Mouse (Mus musculus) thymus, postnatal 36 days (tissue): ENCODE measurements around the gene Slc4a10.
"Not testable (repeated sequence)": the region's sequence is repeated elsewhere in the genome, so short reads cannot be mapped to it uniquely, and the experiment has no call there.

Source experiments
- DNase-seq, 2 experiments: peaks; one replicate each; pipeline ENCODE4 v3.0.0; 2022; ENCODE audit warnings: mixed read lengths in 2 of 2

Gene Slc4a10

DNA sequence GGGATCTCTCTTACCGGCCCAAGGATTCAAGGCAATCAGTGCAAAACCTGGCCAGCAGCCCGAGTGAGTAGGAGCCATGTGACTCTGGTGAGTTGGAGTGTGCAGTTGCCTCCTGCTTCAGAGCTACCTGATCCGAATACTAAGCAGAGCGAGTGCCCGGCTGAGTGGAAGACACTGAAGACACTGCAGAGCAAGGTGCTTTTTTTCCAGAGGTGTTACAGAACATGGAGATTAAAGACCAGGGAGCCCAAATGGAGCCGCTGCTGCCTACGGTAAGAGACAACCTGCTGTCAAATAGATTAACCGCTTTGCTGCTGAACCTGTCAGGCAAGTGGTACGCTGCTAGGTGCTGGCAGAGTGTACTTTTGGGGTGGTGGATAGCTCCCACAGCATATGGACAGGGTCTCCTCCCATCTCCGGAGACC, at the start of gene Slc4a10:
Gene Slc4a10 (plus strand): TSS at position 42 of the 425 bp plus-strand sequence.
- DNase-seq, result no peak

DNA sequence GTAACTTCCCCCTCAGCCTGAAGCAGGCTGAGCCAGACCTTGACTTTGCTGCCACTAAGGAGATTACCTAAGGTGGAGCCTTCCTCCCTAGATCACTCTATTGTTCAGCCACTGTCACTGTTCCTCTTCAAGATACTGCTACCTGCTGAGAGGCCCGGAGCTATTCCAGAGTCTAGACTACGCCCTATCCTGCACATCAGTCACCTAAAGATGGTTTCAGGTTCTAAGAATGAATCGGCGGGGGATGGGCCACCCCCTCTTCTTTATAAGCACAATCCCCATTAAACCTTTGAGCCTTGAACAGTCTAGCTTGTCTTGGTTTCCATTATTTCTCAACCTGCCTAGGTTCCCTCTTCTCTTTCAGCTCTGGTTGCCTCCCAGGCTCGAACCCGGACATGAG, 45.0 kb upstream of the Slc4a10 start:
- not testable (repeated sequence) for DNase-seq

DNA sequence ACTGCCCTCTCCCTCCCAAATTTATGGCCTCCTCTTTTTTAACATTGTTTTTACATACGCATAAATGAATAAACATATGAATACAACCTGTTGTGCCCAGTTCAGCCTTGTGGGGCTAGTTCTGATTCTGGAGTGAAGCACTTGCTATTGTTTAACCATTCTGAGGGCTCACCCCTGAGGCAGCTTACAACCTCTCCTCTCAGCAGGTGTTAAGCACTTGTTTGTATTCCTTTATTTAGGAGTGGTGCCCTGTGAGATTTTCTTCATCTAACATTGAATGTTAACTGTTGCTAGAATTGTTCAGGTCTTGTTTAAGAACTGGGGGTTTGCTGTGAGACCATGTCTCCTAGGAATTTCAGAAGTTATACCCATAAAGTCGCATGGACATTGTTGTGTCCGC, 28.1 kb upstream of the Slc4a10 start:
- no peak for DNase-seq

- no peak for DNase-seq
Observed at GRCm38 (mm10) chr2:62046861-62047503, 720 bp downstream of the Slc4a10 start.

GRCm38 (mm10) chr2:62047504-62048005, 1.3 kb downstream of the Slc4a10 start:
- DNase-seq, result no peak

GRCm38 (mm10) chr2:62048116-62048515, 1.9 kb downstream of the Slc4a10 start:
- DNase-seq, result no peak

GRCm38 (mm10) chr2:62076512-62076911, 30.2 kb downstream of the Slc4a10 start:
- DNase-seq, result no peak

- DNase-seq, result no peak
Observed at GRCm38 (mm10) chr2:62087566-62087965, 41.3 kb downstream of the Slc4a10 start.

- no peak for DNase-seq
Observed at GRCm38 (mm10) chr2:62088715-62089114, 42.5 kb downstream of the Slc4a10 start.

DNA sequence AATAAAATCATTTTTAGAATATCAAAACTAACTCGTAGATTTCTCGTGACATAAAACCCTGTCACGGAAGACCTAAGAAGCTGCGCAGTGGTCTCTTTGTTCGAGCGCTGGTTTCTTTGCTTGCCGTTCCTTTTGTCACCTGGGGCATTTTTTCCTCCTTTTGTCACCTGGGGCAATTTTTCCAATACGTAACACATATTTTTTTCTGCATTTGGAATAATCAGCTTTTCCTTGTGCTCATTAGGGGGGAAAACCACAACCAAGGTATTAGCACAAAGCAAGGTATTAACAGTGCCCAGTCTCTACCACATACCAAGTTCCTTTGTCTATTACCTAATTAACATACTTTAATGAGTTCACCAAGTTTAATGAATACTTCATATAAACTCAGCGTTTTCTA, 42.9 kb downstream of the Slc4a10 start:
- no peak for DNase-seq

GRCm38 (mm10) chr2:62100526-62100925, 54.3 kb downstream of the Slc4a10 start:
- no peak for DNase-seq

GRCm38 (mm10) chr2:62115346-62115745, 69.1 kb downstream of the Slc4a10 start:
- DNase-seq, result no peak

GRCm38 (mm10) chr2:62129975-62130374, 83.7 kb downstream of the Slc4a10 start:
- DNase-seq, result no peak

DNA sequence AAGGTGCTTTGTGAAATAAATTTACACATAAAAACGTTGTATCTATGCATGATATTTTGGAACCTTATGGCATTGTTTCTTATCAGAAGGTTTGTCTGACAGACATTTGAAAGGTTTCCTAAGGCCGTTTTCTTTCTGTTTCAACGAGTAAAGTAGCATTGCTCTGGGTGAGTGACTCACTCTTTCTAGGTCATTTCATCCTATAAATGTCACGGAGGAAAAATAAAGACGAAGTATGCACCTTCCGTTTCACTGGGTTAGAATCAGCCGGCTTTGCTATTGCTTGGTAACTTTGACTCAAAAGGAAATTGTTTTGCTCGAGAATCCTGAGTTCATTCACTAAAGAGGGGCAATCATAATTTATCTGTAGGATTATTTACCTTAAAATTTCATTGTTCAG, 88.6 kb downstream of the Slc4a10 start:
- DNase-seq, result no peak

DNA sequence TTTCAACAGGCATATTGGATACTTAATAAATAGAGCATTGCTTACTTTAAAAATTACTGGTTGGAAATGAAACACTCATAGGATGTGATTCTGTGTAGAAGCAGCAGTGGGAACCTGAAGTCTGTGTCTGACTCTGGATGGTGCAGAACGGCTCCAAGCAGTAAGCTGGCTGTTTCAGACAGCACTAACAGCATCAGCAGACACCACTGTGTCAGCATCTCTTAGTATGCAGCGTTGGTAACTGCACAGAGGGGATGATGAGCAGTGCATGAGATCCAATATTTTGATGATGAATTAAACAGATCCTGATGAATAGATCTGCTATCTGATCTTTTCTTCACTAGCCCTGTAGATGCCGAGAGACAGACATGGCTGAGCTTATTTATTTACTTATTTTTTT, 101.4 kb downstream of the Slc4a10 start:
- DNase-seq, result no peak

DNA sequence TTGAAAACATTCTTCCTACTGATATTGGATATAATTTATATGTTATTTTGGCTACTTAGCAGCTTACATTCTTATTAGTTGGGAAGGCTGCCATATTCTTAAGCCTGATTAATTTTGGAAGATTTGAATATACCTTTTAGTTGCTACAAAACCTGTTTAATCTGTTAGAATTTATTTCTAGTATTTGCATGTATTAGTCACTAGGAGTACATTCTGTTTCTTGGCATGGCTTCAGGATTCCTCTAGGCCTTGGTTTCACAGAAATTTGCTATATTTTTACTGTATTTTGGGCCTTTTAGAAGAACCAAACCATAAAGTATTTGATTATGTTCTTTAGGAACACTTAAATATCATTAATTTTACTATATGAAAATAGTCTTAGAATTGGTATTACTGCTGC, 103.2 kb downstream of the Slc4a10 start:
- DNase-seq, result no peak

GRCm38 (mm10) chr2:62150830-62151229, 104.6 kb downstream of the Slc4a10 start:
- DNase-seq, result no peak

DNA sequence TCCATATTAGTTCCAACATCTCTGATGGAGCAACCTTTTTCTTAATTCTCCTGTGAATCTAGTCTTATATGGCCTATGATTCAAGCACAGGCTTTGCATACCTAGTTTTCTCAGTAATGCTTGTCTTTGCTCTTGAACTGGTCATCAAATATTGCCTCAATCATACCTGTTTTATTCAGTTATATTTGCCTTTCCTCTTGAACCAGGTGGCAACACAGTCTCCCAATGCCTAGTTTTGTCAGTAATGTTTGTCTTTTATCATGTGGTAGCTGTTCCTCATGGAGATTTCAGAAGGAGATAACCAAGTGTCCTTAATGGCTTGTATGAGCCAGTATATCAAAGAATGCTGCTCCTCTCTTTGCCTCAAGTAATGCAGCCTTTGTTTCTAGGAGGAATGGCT, 163.8 kb downstream of the Slc4a10 start:
- no peak for DNase-seq

- DNase-seq, result no peak
Observed at GRCm38 (mm10) chr2:62211106-62211505, 164.8 kb downstream of the Slc4a10 start.

- no peak for DNase-seq
Observed at GRCm38 (mm10) chr2:62227563-62227962, 181.3 kb downstream of the Slc4a10 start.

GRCm38 (mm10) chr2:62231271-62231670, 185.0 kb downstream of the Slc4a10 start:
- no peak for DNase-seq

- no peak for DNase-seq
Observed at GRCm38 (mm10) chr2:62244167-62244566, 197.9 kb downstream of the Slc4a10 start.

DNA sequence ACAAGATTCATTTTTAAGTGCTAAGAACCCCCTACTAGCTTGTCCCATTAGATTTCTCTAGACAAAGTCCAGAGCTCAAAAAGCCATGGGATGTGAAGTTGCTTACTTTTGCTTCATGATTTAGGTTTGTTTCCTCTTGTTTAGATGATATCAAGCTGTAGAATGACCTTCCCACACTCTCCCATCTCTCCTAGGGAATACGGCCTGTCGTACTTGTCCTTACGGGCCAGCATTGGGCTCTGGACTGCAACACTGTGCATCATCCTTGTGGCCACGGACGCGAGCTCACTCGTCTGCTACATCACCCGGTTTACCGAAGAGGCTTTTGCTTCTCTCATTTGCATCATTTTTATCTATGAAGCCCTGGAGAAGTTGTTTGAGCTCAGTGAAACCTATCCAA, 222.2 kb downstream of the Slc4a10 start:
- DNase-seq, result no peak

- DNase-seq, result no peak
Observed at GRCm38 (mm10) chr2:62271840-62272239, 225.6 kb downstream of the Slc4a10 start.

DNA sequence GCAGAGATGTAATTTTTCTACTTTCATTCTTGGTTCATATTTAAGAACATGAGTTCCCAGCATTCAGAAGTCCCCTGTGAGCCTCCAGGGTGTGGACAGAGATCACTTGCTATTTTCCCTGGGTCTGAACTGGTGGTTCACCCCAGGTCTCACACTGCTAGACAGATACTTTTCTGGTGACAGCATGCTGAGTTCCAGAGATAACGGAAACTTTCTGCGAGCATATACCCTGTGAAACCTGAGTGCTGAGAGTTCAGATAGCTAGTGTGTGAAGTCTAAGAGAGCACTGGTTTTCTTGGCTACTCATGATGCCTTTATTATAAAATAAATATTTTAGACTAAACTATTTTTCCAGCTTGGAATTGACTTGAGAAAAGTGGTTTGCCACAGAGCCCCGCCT, 232.5 kb downstream of the Slc4a10 start:
- no peak for DNase-seq
